Mouse (Mus musculus) heart, embryonic 11.5 days (tissue): ENCODE measurements at regions not wholly inside any gene's neighbourhood (a gene's known extent, or its start where the extent isn't known, plus 50 kb on each side); places are given as distances from the start of the nearest gene placed in this dataset.

Experiments
- ATAC-seq: fragments of 200-750 bp; cut with Nextera tagmentation; replicated peaks from 2 replicates; pipeline ENCODE4 v1.8.0; 2017; ENCODE audit warnings: moderate library complexity; ENCODE audit not compliant: insufficient number of reproducible peaks, low FRiP score, low TSS enrichment
- H3K27ac ChIP-seq: fragments of 300-500 bp; sonication (generic); 2 replicates; pipeline ENCODE4 v1.5.1; 2014; ENCODE audit warnings: mild to moderate bottlenecking, low read depth, low read length
- H3K27me3 ChIP-seq: fragments of 300-500 bp; sonication (generic); 2 replicates; pipeline ENCODE4 v1.6.1; 2014; ENCODE audit warnings: mild to moderate bottlenecking, low read length, mixed read lengths; ENCODE audit not compliant: control insufficient read depth, insufficient read depth
- H3K36me3 ChIP-seq: fragments of 300-500 bp; sonication (generic); 2 replicates; pipeline ENCODE4 v1.6.1; 2014; ENCODE audit warnings: mild to moderate bottlenecking, low read length, moderate library complexity, mixed read lengths; ENCODE audit not compliant: control insufficient read depth, insufficient read depth
- H3K4me1 ChIP-seq: fragments of 300-500 bp; sonication (generic); 2 replicates; pipeline ENCODE4 v1.6.1; 2014; ENCODE audit warnings: low read length; ENCODE audit not compliant: control insufficient read depth, insufficient read depth
- H3K4me2 ChIP-seq: fragments of 300-500 bp; sonication (generic); 2 replicates; pipeline ENCODE4 v1.6.1; 2014; ENCODE audit warnings: mild to moderate bottlenecking, moderate library complexity
- H3K4me3 ChIP-seq: fragments of 300-500 bp; sonication (generic); 2 replicates; pipeline ENCODE4 v1.5.1; 2014; ENCODE audit warnings: low read depth, low read length
- H3K9ac ChIP-seq: fragments of 300-500 bp; sonication (generic); 2 replicates; pipeline ENCODE4 v1.6.1; 2014; ENCODE audit warnings: mild to moderate bottlenecking, low read depth, low read length, moderate library complexity
- H3K9me3 ChIP-seq: fragments of 300-500 bp; sonication (generic); replicated peaks from 2 replicates; pipeline ENCODE4 v1.6.1; 2016; ENCODE audit warnings: low read length; ENCODE audit not compliant: control insufficient read depth
- WGBS: fragments of 180-500 bp; shearing (Covaris S2); extraction: QIAGEN DNeasy Blood & Tissue Kit; methylation state at CpG from one replicate; pipeline ENCODE4 v1.1.7; 2014; ENCODE audit not compliant: insufficient replicate concordance; 5-methylcytosine and 5-hydroxymethylcytosine counted together

- H3K9me3 ChIP-seq: 0 out of 2 replicates have a peak, but pooled peaks cover 3% of the 10 kb centered on the region
- H3K4me1 ChIP-seq: no peaks in the 10 kb centered on the region
- H3K27ac ChIP-seq: no peak overlapping the region
- no peak overlapping the region for H3K9ac ChIP-seq
- no peak for ATAC-seq
- no peak overlapping the region for H3K4me3 ChIP-seq
- no peak overlapping the region for H3K4me2 ChIP-seq
- H3K27me3 ChIP-seq: no peaks in the 10 kb centered on the region
- H3K36me3 ChIP-seq: no peaks in the 10 kb centered on the region
- WGBS: 86% methylated on average over 6 of the region's 6 CpGs
Observed at GRCm38 (mm10) chr9:41914611-41915010, 209.5 kb downstream of the Sorl1 start.

- H3K9me3 ChIP-seq: 0 out of 2 replicates have a peak, but pooled peaks cover 3% of the 10 kb centered on the region
- no peak overlapping the region for H3K9ac ChIP-seq
- WGBS: 72% methylated on average over 3 of the region's 3 CpGs
- no peak for ATAC-seq
- H3K4me2 ChIP-seq: no peak overlapping the region
- H3K4me3 ChIP-seq: no peak overlapping the region
- H3K4me1 ChIP-seq: no peaks in the 10 kb centered on the region
- H3K27ac ChIP-seq: no peak overlapping the region
- no peaks in the 10 kb centered on the region for H3K27me3 ChIP-seq
- H3K36me3 ChIP-seq: no peaks in the 10 kb centered on the region
Observed at GRCm38 (mm10) chr9:41913911-41914310, 210.2 kb downstream of the Sorl1 start.

GRCm38 (mm10) chr9:41912482-41912881 is 211.6 kb downstream of the Sorl1 start:
- H3K36me3 ChIP-seq: no peaks in the 10 kb centered on the region
- 0 out of 2 replicates have a peak, but pooled peaks cover 3% of the 10 kb centered on the region for H3K9me3 ChIP-seq
- no peaks in the 10 kb centered on the region for H3K4me1 ChIP-seq
- H3K27me3 ChIP-seq: no peaks in the 10 kb centered on the region
- H3K4me2 ChIP-seq: no peak overlapping the region
- 76% methylated on average over 5 of the region's 5 CpGs for WGBS
- H3K9ac ChIP-seq: no peak overlapping the region
- no peak overlapping the region for H3K4me3 ChIP-seq
- ATAC-seq: no peak
- no peak overlapping the region for H3K27ac ChIP-seq

DNA sequence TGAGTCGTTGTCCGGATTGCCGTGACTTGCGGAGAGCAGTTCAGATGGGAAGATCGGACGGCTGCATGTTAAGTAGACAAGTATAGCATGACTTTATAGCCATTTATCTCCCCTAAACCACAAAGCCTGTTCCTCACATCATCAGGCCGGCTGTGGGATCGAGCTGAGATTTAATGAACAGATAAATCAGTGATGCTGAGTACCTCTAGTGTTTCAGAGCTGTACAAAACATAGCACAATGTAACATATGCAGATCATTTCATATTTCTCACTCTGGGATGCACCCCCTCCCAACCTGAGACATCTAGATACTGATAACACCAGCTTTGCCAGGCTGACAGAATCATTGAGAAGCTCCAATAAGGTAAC is 223.5 kb downstream of the Sorl1 start:
- ATAC-seq: no peak
- H3K9me3 ChIP-seq: no peaks in the 10 kb centered on the region
- no peaks in the 10 kb centered on the region for H3K36me3 ChIP-seq
- H3K9ac ChIP-seq: no peak overlapping the region
- no peaks in the 10 kb centered on the region for H3K27me3 ChIP-seq
- no peak overlapping the region for H3K4me2 ChIP-seq
- H3K4me1 ChIP-seq: no peaks in the 10 kb centered on the region
- no peak overlapping the region for H3K4me3 ChIP-seq
- WGBS: 85% methylated on average over 8 of the region's 8 CpGs
- H3K27ac ChIP-seq: no peak overlapping the region

DNA sequence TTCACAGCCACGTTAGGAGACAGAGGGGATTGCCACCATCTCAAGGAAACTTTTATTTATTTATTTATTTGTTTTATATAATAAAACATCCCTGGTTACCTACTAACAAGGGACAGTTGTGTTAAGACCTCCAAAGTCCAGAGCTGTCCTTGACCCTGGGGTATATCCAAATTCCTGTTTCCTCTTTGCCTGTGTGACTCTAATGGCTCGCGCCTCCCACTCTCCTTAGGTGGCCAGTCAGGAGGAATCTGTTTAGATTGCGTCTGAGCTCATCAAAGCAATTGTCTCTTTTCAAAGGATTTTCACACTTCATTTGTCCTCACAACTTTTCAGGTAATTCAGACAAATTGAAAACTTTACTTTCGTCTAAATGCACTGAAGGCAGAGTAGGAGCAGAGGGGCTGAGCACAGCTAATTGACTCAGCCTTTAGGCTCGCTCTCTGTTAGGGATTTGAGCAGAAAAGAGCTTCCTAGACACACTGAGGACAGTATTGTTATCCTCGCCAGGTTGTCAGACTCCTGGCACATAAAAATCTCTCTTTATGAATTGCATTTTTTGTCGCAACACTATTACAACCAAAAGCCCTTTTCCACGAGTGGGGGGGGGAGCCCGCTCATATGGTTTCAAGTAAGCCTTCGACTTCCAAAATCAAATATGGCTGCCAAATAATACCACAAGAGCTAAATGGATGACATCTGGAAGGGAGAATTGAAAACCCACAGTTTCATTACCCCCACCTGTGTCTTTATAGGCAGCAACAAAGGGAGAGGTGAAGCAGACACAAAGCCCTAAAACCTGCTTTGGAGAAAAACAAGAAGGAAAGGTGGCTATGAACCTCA is 224.1 kb downstream of the Sorl1 start:
- WGBS: 49% methylated on average over 11 of the region's 11 CpGs
- H3K4me2 ChIP-seq: no peak overlapping the region
- H3K9ac ChIP-seq: no peak overlapping the region
- no peak overlapping the region for H3K4me3 ChIP-seq
- H3K4me1 ChIP-seq: no peaks in the 10 kb centered on the region
- H3K27me3 ChIP-seq: no peaks in the 10 kb centered on the region
- no peaks in the 10 kb centered on the region for H3K36me3 ChIP-seq
- H3K9me3 ChIP-seq: no peaks in the 10 kb centered on the region
- no peak for ATAC-seq
- H3K27ac ChIP-seq: no peak overlapping the region

- Histone ChIP-seq H3K4me2 (no peak overlapping the region), H3K27me3 (no peaks in the 10 kb centered on the region), H3K27ac (no peak overlapping the region), H3K4me1 (peaks cover 4% of the 10 kb centered on the region; the same call in 1 of the 2 replicates), H3K9ac (no peak overlapping the region), H3K4me3 (no peak overlapping the region), H3K36me3 (no peaks in the 10 kb centered on the region), H3K9me3 (no peaks in the 10 kb centered on the region)
- WGBS: 65% methylated on average over 5 of the region's 5 CpGs
- no peak for ATAC-seq
Observed at GRCm38 (mm10) chr9:41895106-41895505, 229.0 kb downstream of the Sorl1 start.

DNA sequence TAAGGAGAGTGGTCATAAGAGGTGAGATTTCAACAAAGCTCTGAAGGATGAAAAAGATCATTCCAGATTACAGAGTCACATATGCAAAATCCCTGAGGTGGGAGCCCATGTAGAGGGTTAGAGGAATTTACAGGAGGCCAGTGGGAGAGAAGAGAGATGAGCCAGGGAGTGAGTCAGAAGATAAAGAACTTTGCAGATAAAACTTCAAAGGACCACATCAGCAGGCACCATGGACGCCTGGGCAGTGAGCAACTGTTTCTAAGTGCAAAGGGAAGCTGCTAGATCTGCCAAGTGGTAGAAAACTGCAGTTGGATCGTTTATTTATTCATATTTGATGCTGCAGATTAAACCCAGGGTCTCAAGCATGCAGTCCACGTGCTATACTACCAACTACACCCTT is 231.3 kb downstream of the Sorl1 start:
- no peak overlapping the region for H3K9ac ChIP-seq
- no peak for ATAC-seq
- no peaks in the 10 kb centered on the region for H3K27me3 ChIP-seq
- no peak overlapping the region for H3K4me2 ChIP-seq
- no peaks in the 10 kb centered on the region for H3K9me3 ChIP-seq
- WGBS: 23% methylated on average over 3 of the region's 3 CpGs
- H3K27ac ChIP-seq: no peak overlapping the region
- no peaks in the 10 kb centered on the region for H3K36me3 ChIP-seq
- peaks cover 4% of the 10 kb centered on the region; the same call in 1 of the 2 replicates for H3K4me1 ChIP-seq
- no peak overlapping the region for H3K4me3 ChIP-seq

- 36% methylated on average over 7 of the region's 7 CpGs for WGBS
- no peaks in the 10 kb centered on the region for H3K36me3 ChIP-seq
- H3K27ac ChIP-seq: peak overlapping the region; percentile 92
- peak overlapping the region; percentile 75 for H3K4me2 ChIP-seq
- no peaks in the 10 kb centered on the region for H3K9me3 ChIP-seq
- H3K9ac ChIP-seq: peak overlapping the region; percentile 78; the same call in 1 of the 2 replicates
- H3K4me3 ChIP-seq: no peak overlapping the region
- H3K4me1 ChIP-seq: peaks cover 4% of the 10 kb centered on the region; the same call in 1 of the 2 replicates
- no peak for ATAC-seq
- H3K27me3 ChIP-seq: no peaks in the 10 kb centered on the region
Observed at GRCm38 (mm10) chr9:41891206-41891605, 232.9 kb downstream of the Sorl1 start.
